Mouse (Mus musculus): Measurements from ENCODE around the gene Slc30a4. TPM values are rescaled to one million over a fixed set of nuclear protein-coding genes. Genes with fewer than 3 reads are reported as not detected.
A peak's percentile ranks its signal among the peaks of the same experiment; 100 is the strongest.

Slc30a4 gene
- 6.2 and 6.4 TPM in 2 replicates for polyA plus RNA-seq (2015; fragmentation: Nextera tagmentation; extraction: Ambion mirVana)

GRCm38 (mm10) chr2:122702181-122703036 is at the start of gene Slc30a4:
Gene Slc30a4 (minus strand): TSS chr2:122702663.
- Histone ChIP-seq H3K9me3 (ENCODE audit: low read length) (no peaks in the 10 kb centered on the region), H3K9ac (replicated peaks; ENCODE audit: low read length) (peak within 1 kb of the TSS; percentile 90), H3K4me1 (ENCODE audit: insufficient read depth, low read length) (peaks cover 10% of the 10 kb centered on the region; the same call in 1 of the 2 replicates), H3K27me3 (ENCODE audit: insufficient read depth, low read length) (peaks cover 3% of the 10 kb centered on the region; the same call in 1 of the 2 replicates), H3K36me3 (ENCODE audit: insufficient read depth, low read length) (no peaks in the 10 kb centered on the region), H3K4me2 (replicated peaks; ENCODE audit: low read depth, low read length) (peak within 1 kb of the TSS; percentile 85), H3K27ac (ENCODE audit: low read length) (peak within 1 kb of the TSS; percentile 46; the same call in 1 of the 2 replicates), H3K4me3 (ENCODE audit: low read length) (peak within 1 kb of the TSS; percentile 80)
- WGBS = under 1% methylated on average over 95 of the region's 111 CpGs
- ATAC-seq (ENCODE audit: low FRiP score, low TSS enrichment) = peak; percentile 99

GRCm38 (mm10) chr2:122746461-122746860 is 44.0 kb upstream of the Slc30a4 start:
- ATAC-seq (ENCODE audit: low FRiP score, low TSS enrichment) = no peak
- no peak overlapping the region for H3K27ac ChIP-seq (ENCODE audit: low read length)
- 92% methylated on average over 9 of the region's 9 CpGs for WGBS
- no peaks in the 10 kb centered on the region for H3K4me1 ChIP-seq (ENCODE audit: insufficient read depth, low read length)
- H3K36me3 ChIP-seq (ENCODE audit: insufficient read depth, low read length) = peaks cover 24% of the 10 kb centered on the region; the same call in 1 of the 2 replicates
- H3K27me3 ChIP-seq (ENCODE audit: insufficient read depth, low read length) = no peaks in the 10 kb centered on the region
- H3K9me3 ChIP-seq (ENCODE audit: low read length) = no peaks in the 10 kb centered on the region
- no peak overlapping the region for H3K9ac ChIP-seq (replicated peaks; ENCODE audit: low read length)
- H3K4me3 ChIP-seq (ENCODE audit: low read length) = no peak overlapping the region
- no peak overlapping the region for H3K4me2 ChIP-seq (replicated peaks; ENCODE audit: low read depth, low read length)

GRCm38 (mm10) chr2:122739023-122739422 is 36.6 kb upstream of the Slc30a4 start:
- Histone ChIP-seq H3K27me3 (ENCODE audit: insufficient read depth, low read length) (peaks cover 16% of the 10 kb centered on the region), H3K9me3 (ENCODE audit: low read length) (no peaks in the 10 kb centered on the region), H3K36me3 (ENCODE audit: insufficient read depth, low read length) (no peaks in the 10 kb centered on the region), H3K4me2 (replicated peaks; ENCODE audit: low read depth, low read length) (peak overlapping the region; percentile 85), H3K4me3 (ENCODE audit: low read length) (peak overlapping the region; percentile 85), H3K9ac (replicated peaks; ENCODE audit: low read length) (peak overlapping the region; percentile 97), H3K27ac (ENCODE audit: low read length) (peak overlapping the region; percentile 95), H3K4me1 (ENCODE audit: insufficient read depth, low read length) (peaks cover 10% of the 10 kb centered on the region)
- ATAC-seq (ENCODE audit: low FRiP score, low TSS enrichment) = no peak
- WGBS = 26% methylated on average over 7 of the region's 7 CpGs

DNA sequence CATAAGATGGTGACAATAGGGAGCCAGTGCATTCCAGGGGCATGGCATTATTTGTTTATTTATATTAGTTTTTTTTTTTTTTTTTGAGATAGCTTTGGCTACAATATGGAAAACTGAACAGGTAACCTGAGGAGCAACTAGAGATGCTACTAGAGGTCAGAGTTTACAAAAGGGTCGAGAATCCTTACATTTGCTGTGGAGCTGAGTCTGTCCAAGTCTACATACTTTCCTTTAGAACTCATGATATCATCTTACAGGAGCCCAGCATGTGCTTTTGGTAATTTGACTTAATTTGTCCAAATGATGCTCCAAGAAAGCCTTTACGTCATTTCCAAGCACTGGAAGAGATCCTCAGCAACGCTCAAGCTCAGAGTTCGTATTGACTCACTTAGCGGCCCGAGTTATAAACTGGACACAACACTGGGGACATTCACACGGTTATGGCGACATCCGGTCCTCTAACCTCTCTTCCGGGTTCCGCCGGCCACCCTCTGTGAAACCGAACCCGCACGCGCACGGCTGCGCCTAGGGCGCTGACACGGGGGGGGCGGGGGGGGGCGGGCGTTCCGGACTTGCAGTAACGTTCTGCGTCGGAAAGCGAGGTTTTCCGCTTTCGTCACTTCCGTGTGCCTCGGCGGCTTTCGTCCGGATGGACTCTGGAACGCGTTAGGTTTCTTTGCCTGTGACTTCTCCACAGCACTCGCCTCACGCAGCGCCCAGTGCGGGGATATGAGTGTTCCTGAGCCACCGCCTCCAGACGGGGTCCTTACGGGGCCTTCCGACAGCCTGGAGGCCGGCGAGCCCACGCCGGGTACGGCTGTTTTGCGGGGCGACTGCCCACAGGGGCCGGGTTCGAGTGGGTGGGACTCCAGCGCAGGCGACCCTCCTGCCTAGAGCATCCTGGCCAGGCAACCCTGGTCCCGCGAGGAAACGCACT is 35.7 kb upstream of the Slc30a4 start, which contains the start of gene Bloc1s6:
Bloc1s6 (plus strand) TSS at position 610 of the 937 bp plus-strand sequence.
- Histone ChIP-seq H3K27ac (ENCODE audit: low read length) (peak within 1 kb of the TSS; percentile 95), H3K4me1 (ENCODE audit: insufficient read depth, low read length) (peaks cover 10% of the 10 kb centered on the region), H3K4me3 (ENCODE audit: low read length) (peak within 1 kb of the TSS; percentile 85), H3K9ac (replicated peaks; ENCODE audit: low read length) (peak within 1 kb of the TSS; percentile 97), H3K4me2 (replicated peaks; ENCODE audit: low read depth, low read length) (peak within 1 kb of the TSS; percentile 85), H3K36me3 (ENCODE audit: insufficient read depth, low read length) (no peaks in the 10 kb centered on the region), H3K9me3 (ENCODE audit: low read length) (no peaks in the 10 kb centered on the region), H3K27me3 (ENCODE audit: insufficient read depth, low read length) (peaks cover 18% of the 10 kb centered on the region)
- WGBS = under 1% methylated on average over 56 of the region's 59 CpGs
- peak; percentile 96 for ATAC-seq (ENCODE audit: low FRiP score, low TSS enrichment)

GRCm38 (mm10) chr2:122731456-122731855 is 29.0 kb upstream of the Slc30a4 start:
- Histone ChIP-seq H3K4me3 (ENCODE audit: low read length) (no peak overlapping the region), H3K4me1 (ENCODE audit: insufficient read depth, low read length) (no peaks in the 10 kb centered on the region), H3K36me3 (ENCODE audit: insufficient read depth, low read length) (no peaks in the 10 kb centered on the region), H3K9ac (replicated peaks; ENCODE audit: low read length) (no peak overlapping the region), H3K9me3 (ENCODE audit: low read length) (no peaks in the 10 kb centered on the region), H3K27me3 (ENCODE audit: insufficient read depth, low read length) (peaks cover 15% of the 10 kb centered on the region), H3K4me2 (replicated peaks; ENCODE audit: low read depth, low read length) (no peak overlapping the region), H3K27ac (ENCODE audit: low read length) (no peak overlapping the region)
- 64% methylated on average over 2 of the region's 2 CpGs for WGBS
- no peak for ATAC-seq (ENCODE audit: low FRiP score, low TSS enrichment)

- no peak for ATAC-seq (ENCODE audit: low FRiP score, low TSS enrichment)
- Histone ChIP-seq H3K9me3 (ENCODE audit: low read length) (no peaks in the 10 kb centered on the region), H3K27ac (ENCODE audit: low read length) (no peak overlapping the region), H3K27me3 (ENCODE audit: insufficient read depth, low read length) (no peaks in the 10 kb centered on the region), H3K36me3 (ENCODE audit: insufficient read depth, low read length) (no peaks in the 10 kb centered on the region), H3K9ac (replicated peaks; ENCODE audit: low read length) (no peak overlapping the region), H3K4me1 (ENCODE audit: insufficient read depth, low read length) (no peaks in the 10 kb centered on the region), H3K4me2 (replicated peaks; ENCODE audit: low read depth, low read length) (no peak overlapping the region), H3K4me3 (ENCODE audit: low read length) (no peak overlapping the region)
- 61% methylated on average over 10 of the region's 10 CpGs for WGBS
Observed at GRCm38 (mm10) chr2:122725604-122726003, 23.1 kb upstream of the Slc30a4 start.

- Histone ChIP-seq H3K4me3 (ENCODE audit: low read length) (no peak overlapping the region), H3K27ac (ENCODE audit: low read length) (no peak overlapping the region), H3K36me3 (ENCODE audit: insufficient read depth, low read length) (no peaks in the 10 kb centered on the region), H3K9me3 (ENCODE audit: low read length) (no peaks in the 10 kb centered on the region), H3K9ac (replicated peaks; ENCODE audit: low read length) (no peak overlapping the region), H3K4me2 (replicated peaks; ENCODE audit: low read depth, low read length) (no peak overlapping the region), H3K4me1 (ENCODE audit: insufficient read depth, low read length) (no peaks in the 10 kb centered on the region), H3K27me3 (ENCODE audit: insufficient read depth, low read length) (no peaks in the 10 kb centered on the region)
- no peak for ATAC-seq (ENCODE audit: low FRiP score, low TSS enrichment)
- 75% methylated on average over 3 of the region's 3 CpGs for WGBS
Observed at GRCm38 (mm10) chr2:122720564-122720963, 18.1 kb upstream of the Slc30a4 start.

DNA sequence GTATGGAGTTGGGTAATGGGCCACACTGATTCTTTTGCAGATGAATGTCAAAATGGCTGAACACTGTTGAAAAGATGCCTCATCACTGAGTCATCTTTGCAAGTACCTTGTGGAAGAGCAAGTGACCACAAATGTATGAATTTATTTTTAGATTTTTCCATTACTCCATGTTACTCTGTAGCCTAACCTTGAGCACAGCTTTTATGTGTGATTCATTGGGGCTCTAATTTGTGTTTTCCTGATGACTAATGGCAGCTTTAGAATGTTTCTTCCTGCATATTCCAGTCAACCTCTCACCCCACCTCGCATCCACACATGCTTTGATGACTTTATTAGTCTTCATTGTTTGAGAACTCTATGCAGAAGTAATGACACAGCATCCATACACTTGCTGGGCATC is 16.8 kb upstream of the Slc30a4 start:
- 55% methylated on average over 1 of the region's 1 CpGs for WGBS

DNA sequence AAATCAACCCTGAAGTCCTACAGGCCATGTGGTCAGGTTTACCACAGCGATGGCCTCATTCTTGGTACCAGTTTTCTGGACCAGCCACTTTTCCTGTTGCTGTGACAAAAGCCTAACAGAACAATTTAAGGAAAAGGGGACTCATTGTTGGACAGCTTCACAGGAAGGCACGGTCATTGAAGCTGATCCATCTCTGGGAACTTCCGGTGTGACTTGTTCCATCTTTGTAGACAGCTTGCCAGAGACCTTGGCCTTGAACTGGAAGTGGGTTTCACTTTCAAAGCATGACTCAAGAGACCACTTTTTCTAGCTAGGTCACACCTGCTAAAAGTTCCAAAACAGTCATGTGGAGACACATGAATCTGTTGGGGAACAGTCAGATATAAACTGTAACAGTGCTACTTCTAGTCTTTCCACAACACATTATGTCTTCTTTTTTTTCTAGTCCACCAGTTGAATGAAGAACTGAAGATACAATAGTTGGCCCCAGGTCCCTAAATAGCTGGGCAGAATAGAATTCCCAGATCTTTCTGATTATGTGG is 13.9 kb upstream of the Slc30a4 start:
- 67% methylated on average over 3 of the region's 3 CpGs for WGBS
- H3K27ac ChIP-seq (ENCODE audit: low read length) = no peak overlapping the region

More for the DNA sequence above, 16.8 kb upstream of the Slc30a4 start:
- H3K4me1 ChIP-seq (ENCODE audit: insufficient read depth, low read length) = no peaks in the 10 kb centered on the region
- no peaks in the 10 kb centered on the region for H3K27me3 ChIP-seq (ENCODE audit: insufficient read depth, low read length)
- H3K9ac ChIP-seq (replicated peaks; ENCODE audit: low read length) = no peak overlapping the region
- no peaks in the 10 kb centered on the region for H3K9me3 ChIP-seq (ENCODE audit: low read length)
- no peak overlapping the region for H3K4me3 ChIP-seq (ENCODE audit: low read length)
- ATAC-seq (ENCODE audit: low FRiP score, low TSS enrichment) = no peak
- H3K36me3 ChIP-seq (ENCODE audit: insufficient read depth, low read length) = no peaks in the 10 kb centered on the region
- no peak overlapping the region for H3K4me2 ChIP-seq (replicated peaks; ENCODE audit: low read depth, low read length)
- no peak overlapping the region for H3K27ac ChIP-seq (ENCODE audit: low read length)

More for the DNA sequence above, 13.9 kb upstream of the Slc30a4 start:
- no peaks in the 10 kb centered on the region for H3K36me3 ChIP-seq (ENCODE audit: insufficient read depth, low read length)
- H3K9ac ChIP-seq (replicated peaks; ENCODE audit: low read length) = no peak overlapping the region
- no peak for ATAC-seq (ENCODE audit: low FRiP score, low TSS enrichment)
- no peaks in the 10 kb centered on the region for H3K27me3 ChIP-seq (ENCODE audit: insufficient read depth, low read length)
- no peaks in the 10 kb centered on the region for H3K9me3 ChIP-seq (ENCODE audit: low read length)
- H3K4me1 ChIP-seq (ENCODE audit: insufficient read depth, low read length) = no peaks in the 10 kb centered on the region
- H3K4me2 ChIP-seq (replicated peaks; ENCODE audit: low read depth, low read length) = no peak overlapping the region
- H3K4me3 ChIP-seq (ENCODE audit: low read length) = no peak overlapping the region
